Mouse (Mus musculus) adrenal gland, postnatal 10 days (tissue): ENCODE measurements around the gene Bhlhe40. TPM values are rescaled to one million over a fixed set of nuclear protein-coding genes. Genes with fewer than 3 reads are reported as not detected.
A peak's percentile ranks its signal among the peaks of the same experiment; 100 is the strongest.

Experiments
- DNase-seq: peaks from one replicate; pipeline ENCODE4 v3.0.0; 2021; ENCODE audit warnings: mixed read lengths
- total RNA-seq, 2 experiments: library from RNA; stranded (reverse); gene quantifications; 2 replicates each; pipeline ENCODE4 v1.2.3; 2021

Gene Bhlhe40
- total RNA-seq, 2 experiments from 2014 or later, result 47.0 to 94.0 TPM

- no peak for DNase-seq
Observed at GRCm38 (mm10) chr6:108663241-108664194, 3.1 kb downstream of the Bhlhe40 start.

- DNase-seq, result no peak
Observed at GRCm38 (mm10) chr6:108664533-108665150, 4.2 kb downstream of the Bhlhe40 start.

- DNase-seq, result no peak
Observed at GRCm38 (mm10) chr6:108665587-108665986, 5.2 kb downstream of the Bhlhe40 start.

GRCm38 (mm10) chr6:108666648-108667488, 6.4 kb downstream of the Bhlhe40 start:
- no peak for DNase-seq

- DNase-seq, result no peak
Observed at GRCm38 (mm10) chr6:108667599-108668021, 7.2 kb downstream of the Bhlhe40 start.

- DNase-seq, result peak; percentile 92
Observed at GRCm38 (mm10) chr6:108668321-108668786, 7.9 kb downstream of the Bhlhe40 start.

- DNase-seq, result no peak
Observed at GRCm38 (mm10) chr6:108670276-108670675, 9.8 kb downstream of the Bhlhe40 start.

GRCm38 (mm10) chr6:108670821-108671220, 10.4 kb downstream of the Bhlhe40 start:
- no peak for DNase-seq

- DNase-seq, result no peak
Observed at GRCm38 (mm10) chr6:108672094-108672493, 11.7 kb downstream of the Bhlhe40 start.

- no peak for DNase-seq
Observed at GRCm38 (mm10) chr6:108674221-108674620, 13.8 kb downstream of the Bhlhe40 start.

- DNase-seq, result peak; percentile 57
Observed at GRCm38 (mm10) chr6:108676783-108677340, 16.4 kb downstream of the Bhlhe40 start.

GRCm38 (mm10) chr6:108677697-108678096, 17.3 kb downstream of the Bhlhe40 start:
- DNase-seq, result peak; percentile 64

GRCm38 (mm10) chr6:108678227-108678626, 17.8 kb downstream of the Bhlhe40 start:
- DNase-seq, result no peak

- no peak for DNase-seq
Observed at GRCm38 (mm10) chr6:108680503-108680902, 20.1 kb downstream of the Bhlhe40 start.

GRCm38 (mm10) chr6:108681084-108681483, 20.7 kb downstream of the Bhlhe40 start:
- no peak for DNase-seq

GRCm38 (mm10) chr6:108683140-108683539, 22.7 kb downstream of the Bhlhe40 start:
- DNase-seq, result no peak

- DNase-seq, result no peak
Observed at GRCm38 (mm10) chr6:108684430-108684829, 24.0 kb downstream of the Bhlhe40 start.

GRCm38 (mm10) chr6:108685758-108686355, 25.4 kb downstream of the Bhlhe40 start:
- DNase-seq, result no peak

GRCm38 (mm10) chr6:108686930-108687329, 26.5 kb downstream of the Bhlhe40 start:
- no peak for DNase-seq

- no peak for DNase-seq
Observed at GRCm38 (mm10) chr6:108688344-108688743, 27.9 kb downstream of the Bhlhe40 start.

GRCm38 (mm10) chr6:108692986-108693385, 32.6 kb downstream of the Bhlhe40 start:
- DNase-seq, result no peak
